Mouse (Mus musculus) embryo, embryonic 11.5 days (tissue): ENCODE results near the gene Draxin.
"Not testable (repeated sequence)": the region's sequence is repeated elsewhere in the genome, so short reads cannot be mapped to it uniquely, and the experiment has no call there.

Experiments
- DNase-seq: peaks from one replicate; pipeline ENCODE4 v3.0.0-alpha.2; 2012; ENCODE audit warnings: low read depth, low spot score

Gene Draxin

GRCm38 (mm10) chr4:148056246-148056645 is 74.3 kb downstream of the Draxin start:
- no peak for DNase-seq

GRCm38 (mm10) chr4:148054961-148055695 is 75.4 kb downstream of the Draxin start:
- no peak for DNase-seq

GRCm38 (mm10) chr4:148053417-148053920 is 77.0 kb downstream of the Draxin start:
- DNase-seq = no peak

GRCm38 (mm10) chr4:148052976-148053375 is 77.5 kb downstream of the Draxin start:
- no peak for DNase-seq

DNA sequence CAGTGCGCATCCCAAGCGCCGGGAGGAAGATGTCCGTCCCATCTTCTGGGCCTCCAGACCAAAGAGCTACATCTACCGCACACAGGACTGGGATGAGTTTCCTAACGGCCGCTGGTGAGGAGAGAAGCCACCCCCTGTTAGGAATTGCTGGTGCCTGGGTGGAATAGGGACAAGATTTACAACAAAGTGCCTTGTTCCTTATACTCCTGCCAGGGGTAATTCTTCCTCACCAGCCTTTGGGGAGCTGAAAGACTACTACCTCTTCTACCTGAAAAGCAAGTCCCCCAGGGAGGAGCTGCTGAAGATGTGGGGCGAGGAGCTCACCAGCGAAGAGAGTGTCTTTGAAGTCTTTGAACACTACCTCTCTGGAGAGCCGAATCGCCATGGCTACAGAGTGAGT is 78.6 kb downstream of the Draxin start:
- no peak for DNase-seq

- no peak for DNase-seq
Observed at GRCm38 (mm10) chr4:148051046-148051776, 79.3 kb downstream of the Draxin start.

- DNase-seq = not testable (repeated sequence)
Observed at GRCm38 (mm10) chr4:148050396-148050914, 80.0 kb downstream of the Draxin start.
